Mouse (Mus musculus) heart, embryonic 11.5 days (tissue): Measurements from ENCODE around the gene Hnrnpf. TPM values are rescaled to one million over a fixed set of nuclear protein-coding genes. Genes with fewer than 3 reads are reported as not detected.
A peak's percentile ranks its signal among the peaks of the same experiment; 100 is the strongest.
"Not testable (repeated sequence)": the region's sequence is repeated elsewhere in the genome, so short reads cannot be mapped to it uniquely, and the experiment has no call there.

Experiments used
- ATAC-seq: fragments of 200-750 bp; cut with Nextera tagmentation; replicated peaks from 2 replicates; pipeline ENCODE4 v1.8.0; 2017; ENCODE audit warnings: moderate library complexity; ENCODE audit not compliant: insufficient number of reproducible peaks, low FRiP score, low TSS enrichment
- H3K27ac ChIP-seq: fragments of 300-500 bp; sonication (generic); 2 replicates; pipeline ENCODE4 v1.5.1; 2014; ENCODE audit warnings: mild to moderate bottlenecking, low read depth, low read length
- H3K27me3 ChIP-seq: fragments of 300-500 bp; sonication (generic); 2 replicates; pipeline ENCODE4 v1.6.1; 2014; ENCODE audit warnings: mild to moderate bottlenecking, low read length, mixed read lengths; ENCODE audit not compliant: control insufficient read depth, insufficient read depth
- H3K36me3 ChIP-seq: fragments of 300-500 bp; sonication (generic); 2 replicates; pipeline ENCODE4 v1.6.1; 2014; ENCODE audit warnings: mild to moderate bottlenecking, low read length, moderate library complexity, mixed read lengths; ENCODE audit not compliant: control insufficient read depth, insufficient read depth
- H3K4me1 ChIP-seq: fragments of 300-500 bp; sonication (generic); 2 replicates; pipeline ENCODE4 v1.6.1; 2014; ENCODE audit warnings: low read length; ENCODE audit not compliant: control insufficient read depth, insufficient read depth
- H3K4me2 ChIP-seq: fragments of 300-500 bp; sonication (generic); 2 replicates; pipeline ENCODE4 v1.6.1; 2014; ENCODE audit warnings: mild to moderate bottlenecking, moderate library complexity
- H3K4me3 ChIP-seq: fragments of 300-500 bp; sonication (generic); 2 replicates; pipeline ENCODE4 v1.5.1; 2014; ENCODE audit warnings: low read depth, low read length
- H3K9ac ChIP-seq: fragments of 300-500 bp; sonication (generic); 2 replicates; pipeline ENCODE4 v1.6.1; 2014; ENCODE audit warnings: mild to moderate bottlenecking, low read depth, low read length, moderate library complexity
- H3K9me3 ChIP-seq: fragments of 300-500 bp; sonication (generic); replicated peaks from 2 replicates; pipeline ENCODE4 v1.6.1; 2016; ENCODE audit warnings: low read length; ENCODE audit not compliant: control insufficient read depth
- WGBS: fragments of 180-500 bp; shearing (Covaris S2); extraction: QIAGEN DNeasy Blood & Tissue Kit; methylation state at CpG from one replicate; pipeline ENCODE4 v1.1.7; 2014; ENCODE audit not compliant: insufficient replicate concordance; 5-methylcytosine and 5-hydroxymethylcytosine counted together
- polyA plus RNA-seq: library from polyadenylated mRNA; unstranded; fragments of >200 nt; fragmentation: Nextera tagmentation; extraction: Ambion mirVana; gene quantifications from 2 replicates; pipeline ENCODE4 v1.2.1, GENCODE M21; 2014

The Hnrnpf gene
- polyA plus RNA-seq, 1 experiment from 2014 or later, result 554 TPM

DNA sequence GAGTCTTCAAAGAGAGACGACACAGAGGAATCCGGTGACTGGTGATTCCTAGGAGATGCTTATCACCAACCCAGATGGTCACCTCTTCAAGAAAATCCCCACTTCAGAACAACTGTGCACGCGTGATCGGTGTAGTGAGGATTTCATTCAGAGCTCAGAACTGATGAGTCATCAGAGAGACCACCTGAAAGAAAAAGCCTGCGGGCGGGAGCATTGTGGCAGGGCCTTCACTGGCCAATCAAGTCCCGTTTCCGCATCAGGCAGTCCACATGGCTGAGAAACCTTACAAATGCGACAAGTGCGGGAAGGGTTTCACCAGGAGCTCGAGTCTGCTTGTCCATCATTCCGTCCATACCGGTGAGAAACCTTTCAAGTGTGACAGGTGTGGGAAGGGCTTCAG lies 29.1 kb upstream of the Hnrnpf start:
- no peak overlapping the region for H3K4me3 ChIP-seq
- WGBS, result 66% methylated on average over 14 of the region's 14 CpGs
- no peaks in the 10 kb centered on the region for H3K9me3 ChIP-seq
- no peaks in the 10 kb centered on the region for H3K36me3 ChIP-seq
- H3K27ac ChIP-seq, result no peak overlapping the region
- no peak for ATAC-seq
- H3K27me3 ChIP-seq, result no peaks in the 10 kb centered on the region
- H3K9ac ChIP-seq, result no peak overlapping the region
- no peaks in the 10 kb centered on the region for H3K4me1 ChIP-seq
- H3K4me2 ChIP-seq, result no peak overlapping the region

DNA sequence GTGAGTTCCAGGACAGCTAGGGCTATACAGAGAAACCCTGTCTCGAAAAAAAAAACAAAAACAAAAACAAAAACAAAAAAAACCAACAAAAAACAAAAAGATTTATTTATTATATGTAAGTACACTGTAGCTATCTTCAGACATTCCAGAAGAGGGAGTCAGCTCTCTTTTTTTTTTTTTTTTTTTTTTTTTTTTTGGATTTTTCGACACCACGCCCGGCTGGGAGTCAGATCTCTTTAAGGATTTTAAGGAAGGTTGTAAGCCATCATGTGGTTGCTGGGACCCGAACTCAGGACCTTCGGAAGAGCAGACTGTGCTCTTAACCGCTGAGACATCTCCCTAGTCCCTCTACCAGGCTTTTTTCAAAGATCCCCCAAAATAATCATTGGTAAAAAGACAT lies 26.7 kb upstream of the Hnrnpf start:
- not testable (repeated sequence) for H3K4me1 ChIP-seq, H3K9me3 ChIP-seq, ATAC-seq, H3K36me3 ChIP-seq, H3K9ac ChIP-seq, H3K4me2 ChIP-seq, H3K27ac ChIP-seq, H3K4me3 ChIP-seq, H3K27me3 ChIP-seq
- WGBS, result 80% methylated on average over 7 of the region's 7 CpGs

DNA sequence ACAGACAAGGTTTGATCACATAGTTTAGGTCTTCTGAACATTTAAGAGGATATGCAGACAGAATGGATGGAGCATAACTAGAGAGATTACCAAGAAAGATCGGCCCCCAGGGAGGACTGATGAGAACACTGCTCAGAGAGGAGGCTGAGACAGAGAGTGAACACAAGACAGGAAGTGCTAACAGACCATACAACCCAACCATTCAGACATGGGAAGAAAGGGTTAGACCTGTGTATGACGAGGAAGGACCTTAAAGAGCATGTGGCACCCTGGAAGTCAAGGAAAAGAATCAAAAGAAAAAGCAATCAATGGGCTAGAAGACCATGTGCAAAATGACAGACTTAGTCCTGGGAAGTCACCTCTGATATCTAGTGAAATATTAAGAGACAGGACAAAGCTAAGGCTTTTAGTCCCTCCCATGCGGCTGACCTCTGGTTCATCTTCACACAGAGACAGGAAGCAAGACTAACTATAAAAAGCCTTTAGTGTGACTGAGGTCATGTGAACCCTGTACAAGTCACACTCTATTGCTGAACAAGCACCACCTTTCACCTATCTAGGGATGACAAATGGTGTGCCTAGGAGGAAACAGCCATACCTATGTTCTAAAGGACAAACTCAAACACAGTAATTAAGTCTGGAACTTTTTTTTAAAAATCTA lies 25.4 kb upstream of the Hnrnpf start:
- Histone ChIP-seq H3K36me3 (no peaks in the 10 kb centered on the region), H3K4me1 (no peaks in the 10 kb centered on the region), H3K27me3 (no peaks in the 10 kb centered on the region), H3K27ac (no peak overlapping the region), H3K4me2 (no peak overlapping the region), H3K4me3 (no peak overlapping the region), H3K9ac (no peak overlapping the region), H3K9me3 (no peaks in the 10 kb centered on the region)
- no peak for ATAC-seq
- 79% methylated on average over 3 of the region's 3 CpGs for WGBS

DNA sequence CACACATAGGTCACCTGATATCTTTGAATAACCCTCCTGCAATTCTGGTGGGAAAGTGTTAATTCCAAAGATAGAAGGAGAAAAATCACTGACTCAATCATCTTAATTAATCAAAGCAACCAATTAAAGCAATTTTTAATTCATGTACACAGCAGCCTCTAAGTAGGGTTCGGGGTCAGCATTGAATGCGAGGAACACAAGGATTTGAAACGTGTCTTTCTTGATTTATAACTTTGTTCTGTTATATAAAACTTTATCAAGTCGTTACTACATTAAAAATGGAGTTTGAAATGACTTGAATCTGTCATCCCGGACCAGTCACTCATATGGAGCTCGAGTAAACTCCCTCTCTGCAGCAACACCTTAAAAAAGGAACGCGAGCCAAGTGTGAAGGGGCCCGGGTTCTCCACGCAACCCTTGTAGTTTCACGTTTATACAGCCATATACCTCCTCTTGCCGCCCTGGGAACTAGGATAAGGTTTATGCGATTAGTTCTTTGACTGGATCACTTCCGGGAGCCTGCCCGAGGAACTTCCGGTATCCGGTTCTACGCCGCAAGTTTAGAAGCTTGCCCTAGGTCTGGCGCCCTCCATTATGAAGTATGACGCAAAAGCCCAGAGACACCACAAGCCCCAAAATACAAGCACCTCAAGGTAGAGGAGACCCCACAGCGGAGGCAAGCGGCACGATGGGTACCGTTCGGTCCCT lies 21.3 kb upstream of the Hnrnpf start:
- peak; percentile 85 for ATAC-seq
- 10% methylated on average over 26 of the region's 26 CpGs for WGBS
- H3K4me1 ChIP-seq, result peaks cover 5% of the 10 kb centered on the region; the same call in 1 of the 2 replicates
- no peaks in the 10 kb centered on the region for H3K27me3 ChIP-seq
- H3K4me3 ChIP-seq, result peak overlapping the region; percentile 53
- H3K4me2 ChIP-seq, result peak overlapping the region; percentile 72
- peak overlapping the region; percentile 99 for H3K27ac ChIP-seq
- no peaks in the 10 kb centered on the region for H3K9me3 ChIP-seq
- H3K9ac ChIP-seq, result peak overlapping the region; percentile 91
- H3K36me3 ChIP-seq, result no peaks in the 10 kb centered on the region

DNA sequence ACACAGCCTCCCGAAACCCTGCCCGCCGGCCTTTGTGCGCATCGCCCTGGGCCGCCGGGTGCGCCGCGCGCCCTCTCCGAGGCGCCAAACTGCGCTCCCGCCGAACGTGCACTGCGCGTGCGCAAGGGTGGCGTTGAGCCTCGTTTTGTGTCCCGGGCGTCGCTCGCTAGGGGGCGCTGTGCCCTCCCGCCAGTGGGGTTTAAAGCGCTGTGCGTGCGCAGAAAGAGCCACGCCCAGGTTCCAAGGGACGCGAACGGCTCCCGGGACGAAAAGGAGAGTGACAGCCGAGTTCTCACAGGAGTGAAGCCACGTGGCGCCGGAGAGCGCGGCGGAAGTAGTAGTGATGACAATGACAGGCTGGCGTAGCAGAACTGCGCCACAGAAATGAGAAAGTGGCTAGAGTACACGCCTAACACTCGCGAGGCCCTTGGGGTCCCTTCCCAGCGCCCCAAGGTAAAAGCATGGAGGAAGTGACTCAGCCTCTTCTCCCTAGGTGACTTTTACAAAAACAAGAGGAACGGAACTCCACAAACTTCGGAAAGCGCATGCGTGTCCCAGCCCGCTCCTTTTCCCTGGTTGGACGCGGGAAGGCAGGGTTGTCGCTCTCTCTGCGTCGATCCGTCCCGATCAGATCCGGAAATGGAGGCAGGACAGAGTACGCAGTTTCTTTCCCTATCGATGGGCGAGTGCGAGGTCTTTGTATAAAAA lies 20.6 kb upstream of the Hnrnpf start:
- Histone ChIP-seq H3K4me2 (peak overlapping the region; percentile 72), H3K36me3 (no peaks in the 10 kb centered on the region), H3K27ac (peak overlapping the region; percentile 99), H3K9ac (peak overlapping the region; percentile 91), H3K9me3 (no peaks in the 10 kb centered on the region), H3K4me3 (peak overlapping the region; percentile 53), H3K27me3 (no peaks in the 10 kb centered on the region), H3K4me1 (peaks cover 5% of the 10 kb centered on the region; the same call in 1 of the 2 replicates)
- WGBS, result under 1% methylated on average over 67 of the region's 67 CpGs
- ATAC-seq, result peak; percentile 91

DNA sequence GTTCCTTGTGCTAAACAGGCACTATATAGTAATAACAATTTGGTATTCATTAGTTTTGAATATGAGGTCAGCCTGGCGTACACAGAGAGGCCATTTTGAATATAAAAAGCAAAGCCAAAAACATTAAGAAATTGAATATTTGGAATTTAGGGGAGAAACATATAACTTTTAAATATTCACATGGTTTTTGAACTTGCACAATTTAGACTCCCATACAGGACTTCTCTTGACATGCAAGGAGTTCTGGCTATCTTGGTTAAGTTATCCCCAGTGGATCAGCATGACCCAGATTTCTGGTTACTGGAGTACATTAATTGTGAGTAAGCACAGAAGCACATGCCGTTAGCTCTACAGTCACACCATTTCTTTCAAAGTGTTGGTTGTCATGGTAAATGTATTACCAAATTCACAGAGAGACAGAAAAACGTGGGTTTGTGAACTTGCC lies 19.7 kb upstream of the Hnrnpf start:
- H3K4me1 ChIP-seq, result peaks cover 5% of the 10 kb centered on the region; the same call in 1 of the 2 replicates
- no peak for ATAC-seq
- peak overlapping the region; percentile 53 for H3K4me3 ChIP-seq
- H3K27ac ChIP-seq, result peak overlapping the region; percentile 99
- peak overlapping the region; percentile 31 for H3K9ac ChIP-seq
- 57% methylated on average over 3 of the region's 3 CpGs for WGBS
- peak overlapping the region; percentile 72 for H3K4me2 ChIP-seq
- H3K36me3 ChIP-seq, result no peaks in the 10 kb centered on the region
- H3K9me3 ChIP-seq, result no peaks in the 10 kb centered on the region
- H3K27me3 ChIP-seq, result no peaks in the 10 kb centered on the region

DNA sequence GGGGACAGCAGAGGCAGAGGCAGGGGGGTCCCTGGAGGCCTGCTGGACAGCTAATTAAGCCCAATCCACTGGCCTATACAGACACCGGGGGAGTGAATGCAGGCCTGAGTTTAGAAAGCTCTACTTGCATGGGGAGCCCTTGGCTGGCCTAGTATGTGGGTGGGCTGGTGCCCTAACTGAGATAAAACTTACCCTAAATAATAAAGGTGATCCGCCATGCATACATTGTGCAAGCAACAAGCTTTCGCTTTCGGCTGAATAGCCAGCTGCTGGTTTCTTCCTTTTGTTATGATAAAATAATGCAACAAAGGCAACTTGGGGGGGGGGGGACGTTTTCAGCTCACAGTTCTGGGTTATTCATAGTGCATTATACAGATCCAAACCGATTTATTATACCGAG lies 18.9 kb upstream of the Hnrnpf start:
- H3K9me3 ChIP-seq, result no peaks in the 10 kb centered on the region
- H3K4me1 ChIP-seq, result peaks cover 5% of the 10 kb centered on the region; the same call in 1 of the 2 replicates
- no peak overlapping the region for H3K4me3 ChIP-seq
- peak overlapping the region; percentile 72 for H3K4me2 ChIP-seq
- ATAC-seq, result no peak
- 83% methylated on average over 7 of the region's 7 CpGs for WGBS
- no peaks in the 10 kb centered on the region for H3K36me3 ChIP-seq
- no peaks in the 10 kb centered on the region for H3K27me3 ChIP-seq
- 0 out of 2 replicates have a peak overlapping the region, but pooled peaks have one; percentile 3 for H3K27ac ChIP-seq
- no peak overlapping the region for H3K9ac ChIP-seq

DNA sequence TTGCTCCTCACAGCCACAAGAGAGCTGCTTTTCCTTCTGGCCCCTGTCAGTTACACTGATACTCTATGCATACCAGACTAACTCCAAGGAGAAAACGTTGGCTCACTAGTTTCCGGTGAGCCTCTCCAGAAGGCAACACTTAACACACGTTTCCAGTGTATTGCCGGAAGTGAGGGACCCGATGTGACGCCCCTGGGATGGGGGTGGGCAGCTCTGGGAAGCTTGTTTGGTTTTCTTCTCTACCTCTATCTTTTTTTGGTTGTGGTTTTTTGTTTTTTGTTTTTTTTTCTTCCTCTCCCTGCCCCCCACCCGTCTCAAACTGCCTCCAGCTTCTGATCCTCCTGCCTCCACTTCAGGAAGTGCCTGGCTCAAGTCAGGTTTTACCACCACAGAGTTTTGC lies 18.1 kb upstream of the Hnrnpf start:
- no peaks in the 10 kb centered on the region for H3K9me3 ChIP-seq
- no peak overlapping the region for H3K9ac ChIP-seq
- no peaks in the 10 kb centered on the region for H3K27me3 ChIP-seq
- no peak overlapping the region for H3K4me3 ChIP-seq
- 57% methylated on average over 7 of the region's 7 CpGs for WGBS
- H3K4me1 ChIP-seq, result peaks cover 5% of the 10 kb centered on the region; the same call in 1 of the 2 replicates
- ATAC-seq, result no peak
- H3K36me3 ChIP-seq, result no peaks in the 10 kb centered on the region
- H3K27ac ChIP-seq, result no peak overlapping the region
- H3K4me2 ChIP-seq, result no peak overlapping the region
